Mouse (Mus musculus) liver, embryonic 14.5 days (tissue): Measurements from ENCODE around the gene Ric8a.

ENCODE experiments used
- CTCF ChIP-seq: IDR thresholded peaks from 2 replicates; pipeline ENCODE4 v1.5.1; 2016; ENCODE audit warnings: antibody characterized with exemption, low read depth, control low read depth
- EP300 ChIP-seq: IDR thresholded peaks from 2 replicates; pipeline ENCODE4 v1.6.1; 2016; ENCODE audit warnings: antibody characterized with exemption, low read depth

GRCm38 (mm10) chr7:140847755-140848580 lies 8.8 kb upstream of the Ric8a start, which contains the start of gene Odf3:
- TF ChIP-seq EP300 (no peak), CTCF (no peak)
